Mouse (Mus musculus): ENCODE results near the gene Lars2. TPM values are rescaled to one million over a fixed set of nuclear protein-coding genes. Genes with fewer than 3 reads are reported as not detected.

Lars2 gene
- polyA plus RNA-seq, 1 experiment from 2014 or later: 878 TPM

GRCm38 (mm10) chr9:123467141-123467620 is 100.5 kb downstream of the Lars2 start:
- WGBS: 74% methylated on average over 4 of the region's 4 CpGs
- no peaks in the 10 kb centered on the region for H3K27me3 ChIP-seq (ENCODE audit: poor library complexity, severe bottlenecking)
- H3K36me3 ChIP-seq (replicated peaks): peaks cover 8% of the 10 kb centered on the region
- DNase-seq (ENCODE audit: extremely low spot score, low spot score): no peak
- H3K4me3 ChIP-seq: no peak overlapping the region
- no peaks in the 10 kb centered on the region for H3K9me3 ChIP-seq
- no peak overlapping the region for H3K27ac ChIP-seq
- no peaks in the 10 kb centered on the region for H3K4me1 ChIP-seq

- no peaks in the 10 kb centered on the region for H3K4me1 ChIP-seq
- H3K4me3 ChIP-seq: no peak overlapping the region
- 71% methylated on average over 5 of the region's 5 CpGs for WGBS
- no peak overlapping the region for H3K27ac ChIP-seq
- peaks cover 4% of the 10 kb centered on the region; the same call in 1 of the 2 replicates for H3K36me3 ChIP-seq (replicated peaks)
- no peaks in the 10 kb centered on the region for H3K9me3 ChIP-seq
- no peaks in the 10 kb centered on the region for H3K27me3 ChIP-seq (ENCODE audit: poor library complexity, severe bottlenecking)
- DNase-seq (ENCODE audit: extremely low spot score, low spot score): no peak
These were observed 101.8 kb downstream of the Lars2 start for GRCm38 (mm10) chr9:123468406-123469085.

- no peaks in the 10 kb centered on the region for H3K4me1 ChIP-seq
- H3K4me3 ChIP-seq: no peak overlapping the region
- DNase-seq (ENCODE audit: extremely low spot score, low spot score): no peak
- no peak overlapping the region for H3K27ac ChIP-seq
- H3K36me3 ChIP-seq (replicated peaks): peaks cover 4% of the 10 kb centered on the region; the same call in 1 of the 2 replicates
- H3K9me3 ChIP-seq: no peaks in the 10 kb centered on the region
- no peaks in the 10 kb centered on the region for H3K27me3 ChIP-seq (ENCODE audit: poor library complexity, severe bottlenecking)
These were observed 102.4 kb downstream of the Lars2 start for GRCm38 (mm10) chr9:123469087-123469486.

- H3K4me3 ChIP-seq: no peak overlapping the region
- H3K36me3 ChIP-seq (replicated peaks): no peaks in the 10 kb centered on the region
- no peak overlapping the region for H3K27ac ChIP-seq
- no peaks in the 10 kb centered on the region for H3K9me3 ChIP-seq
- H3K4me1 ChIP-seq: peaks cover 6% of the 10 kb centered on the region
- no peaks in the 10 kb centered on the region for H3K27me3 ChIP-seq (ENCODE audit: poor library complexity, severe bottlenecking)
- no peak for DNase-seq (ENCODE audit: extremely low spot score, low spot score)
These were observed 106.7 kb downstream of the Lars2 start for GRCm38 (mm10) chr9:123473377-123473776.

- peaks cover 24% of the 10 kb centered on the region for H3K4me1 ChIP-seq
- no peak overlapping the region for H3K4me3 ChIP-seq
- WGBS: 79% methylated on average over 1 of the region's 1 CpGs
- no peaks in the 10 kb centered on the region for H3K27me3 ChIP-seq (ENCODE audit: poor library complexity, severe bottlenecking)
- no peak overlapping the region for H3K27ac ChIP-seq
- no peaks in the 10 kb centered on the region for H3K9me3 ChIP-seq
- peaks cover 10% of the 10 kb centered on the region for H3K36me3 ChIP-seq (replicated peaks)
- no peak for DNase-seq (ENCODE audit: extremely low spot score, low spot score)
These were observed 108.8 kb downstream of the Lars2 start for GRCm38 (mm10) chr9:123475569-123475968.

- DNase-seq (ENCODE audit: extremely low spot score, low spot score): peak; percentile 81
- under 1% methylated on average over 29 of the region's 29 CpGs for WGBS
- H3K4me3 ChIP-seq: peak overlapping the region; percentile 72
- H3K4me1 ChIP-seq: peaks cover 49% of the 10 kb centered on the region
- no peaks in the 10 kb centered on the region for H3K27me3 ChIP-seq (ENCODE audit: poor library complexity, severe bottlenecking)
- peaks cover 35% of the 10 kb centered on the region for H3K36me3 ChIP-seq (replicated peaks)
- peak overlapping the region; percentile 72 for H3K27ac ChIP-seq
- no peaks in the 10 kb centered on the region; the same call in 1 of the 2 replicates for H3K9me3 ChIP-seq
These were observed 111.4 kb downstream of the Lars2 start for GRCm38 (mm10) chr9:123478031-123478585.

GRCm38 (mm10) chr9:123478586-123479195 is 112.0 kb downstream of the Lars2 start, which contains the start of gene Limd1:
Gene Limd1, plus strand, starts transcription at chr9:123478706.
- Histone ChIP-seq H3K27me3 (ENCODE audit: poor library complexity, severe bottlenecking) (no peaks in the 10 kb centered on the region), H3K9me3 (no peaks in the 10 kb centered on the region; the same call in 1 of the 2 replicates), H3K4me1 (peaks cover 55% of the 10 kb centered on the region), H3K27ac (peak within 1 kb of the TSS; percentile 87), H3K4me3 (peak within 1 kb of the TSS; percentile 72), H3K36me3 (replicated peaks) (peaks cover 41% of the 10 kb centered on the region)
- under 1% methylated on average over 50 of the region's 57 CpGs for WGBS
- DNase-seq (ENCODE audit: extremely low spot score, low spot score): no peak

GRCm38 (mm10) chr9:123479196-123479669 is 112.5 kb downstream of the Lars2 start:
- Histone ChIP-seq H3K27ac (peak overlapping the region; percentile 87), H3K27me3 (ENCODE audit: poor library complexity, severe bottlenecking) (no peaks in the 10 kb centered on the region), H3K9me3 (no peaks in the 10 kb centered on the region; the same call in 1 of the 2 replicates), H3K4me1 (peaks cover 58% of the 10 kb centered on the region), H3K4me3 (peak overlapping the region; percentile 72), H3K36me3 (replicated peaks) (peaks cover 47% of the 10 kb centered on the region)
- DNase-seq (ENCODE audit: extremely low spot score, low spot score): peak; percentile 18
- WGBS: 27% methylated on average over 17 of the region's 17 CpGs

GRCm38 (mm10) chr9:123479876-123480252 is 113.1 kb downstream of the Lars2 start:
- Histone ChIP-seq H3K4me1 (peaks cover 58% of the 10 kb centered on the region), H3K36me3 (replicated peaks) (peaks cover 53% of the 10 kb centered on the region), H3K27ac (peak overlapping the region; percentile 87)

GRCm38 (mm10) chr9:123480253-123480921 is 113.7 kb downstream of the Lars2 start:
- DNase-seq (ENCODE audit: extremely low spot score, low spot score): no peak
- no peak overlapping the region for H3K27ac ChIP-seq
- peak overlapping the region; percentile 72 for H3K4me3 ChIP-seq
- H3K4me1 ChIP-seq: peaks cover 58% of the 10 kb centered on the region
- 88% methylated on average over 18 of the region's 18 CpGs for WGBS
- no peaks in the 10 kb centered on the region for H3K27me3 ChIP-seq (ENCODE audit: poor library complexity, severe bottlenecking)
- H3K9me3 ChIP-seq: no peaks in the 10 kb centered on the region; the same call in 1 of the 2 replicates
- H3K36me3 ChIP-seq (replicated peaks): peaks cover 57% of the 10 kb centered on the region

More at GRCm38 (mm10) chr9:123479876-123480252, 113.1 kb downstream of the Lars2 start:
- Histone ChIP-seq H3K4me3 (peak overlapping the region; percentile 72), H3K27me3 (ENCODE audit: poor library complexity, severe bottlenecking) (no peaks in the 10 kb centered on the region), H3K9me3 (no peaks in the 10 kb centered on the region; the same call in 1 of the 2 replicates)
- peak; percentile 18 for DNase-seq (ENCODE audit: extremely low spot score, low spot score)
- 89% methylated on average over 8 of the region's 8 CpGs for WGBS

- no peak for DNase-seq (ENCODE audit: extremely low spot score, low spot score)
- H3K27me3 ChIP-seq (ENCODE audit: poor library complexity, severe bottlenecking): no peaks in the 10 kb centered on the region
- H3K4me3 ChIP-seq: peak overlapping the region; percentile 72
- H3K9me3 ChIP-seq: no peaks in the 10 kb centered on the region; the same call in 1 of the 2 replicates
- peaks cover 58% of the 10 kb centered on the region for H3K4me1 ChIP-seq
- peaks cover 64% of the 10 kb centered on the region for H3K36me3 ChIP-seq (replicated peaks)
- 88% methylated on average over 7 of the region's 7 CpGs for WGBS
- H3K27ac ChIP-seq: no peak overlapping the region
These were observed 114.4 kb downstream of the Lars2 start for GRCm38 (mm10) chr9:123481136-123481535.

GRCm38 (mm10) chr9:123483598-123483997 is 116.9 kb downstream of the Lars2 start:
- Histone ChIP-seq H3K4me1 (peaks cover 56% of the 10 kb centered on the region), H3K27me3 (ENCODE audit: poor library complexity, severe bottlenecking) (no peaks in the 10 kb centered on the region), H3K9me3 (no peaks in the 10 kb centered on the region; the same call in 1 of the 2 replicates), H3K27ac (no peak overlapping the region), H3K36me3 (replicated peaks) (peaks cover 87% of the 10 kb centered on the region), H3K4me3 (no peak overlapping the region)
- 97% methylated on average over 1 of the region's 1 CpGs for WGBS
- DNase-seq (ENCODE audit: extremely low spot score, low spot score): no peak
